Mouse (Mus musculus): ENCODE measurements at regions not wholly inside any gene's neighbourhood (a gene's known extent, or its start where the extent isn't known, plus 50 kb on each side); places are given as distances from the start of the nearest gene placed in this dataset.

GRCm38 (mm10) chr12:25300804-25301390 lies 204.0 kb upstream of the Id2 start:
- no peak for ATAC-seq (ENCODE audit: insufficient number of reproducible peaks, insufficient read depth, low FRiP score, low read depth)
- Histone ChIP-seq H3K4me1 (ENCODE audit: control insufficient read depth, insufficient read depth, low read length) (no peaks in the 10 kb centered on the region), H3K27me3 (ENCODE audit: control insufficient read depth, insufficient read depth, low read length) (no peaks in the 10 kb centered on the region), H3K36me3 (ENCODE audit: control insufficient read depth, insufficient read depth, low read length) (no peaks in the 10 kb centered on the region), H3K9ac (replicated peaks; ENCODE audit: low read depth, low read length) (no peak overlapping the region), H3K4me2 (replicated peaks; ENCODE audit: low read depth, low read length) (no peak overlapping the region), H3K4me3 (ENCODE audit: low read depth, low read length) (no peak overlapping the region), H3K9me3 (ENCODE audit: control insufficient read depth, low read depth, low read length) (no peaks in the 10 kb centered on the region), H3K27ac (ENCODE audit: low read length) (no peak overlapping the region)
- WGBS, result 66% methylated on average over 9 of the region's 9 CpGs

GRCm38 (mm10) chr12:25299603-25300471 lies 202.9 kb upstream of the Id2 start:
- Histone ChIP-seq H3K36me3 (ENCODE audit: control insufficient read depth, insufficient read depth, low read length) (no peaks in the 10 kb centered on the region), H3K27ac (ENCODE audit: low read length) (no peak overlapping the region), H3K4me1 (ENCODE audit: control insufficient read depth, insufficient read depth, low read length) (no peaks in the 10 kb centered on the region), H3K9ac (replicated peaks; ENCODE audit: low read depth, low read length) (no peak overlapping the region), H3K4me3 (ENCODE audit: low read depth, low read length) (no peak overlapping the region), H3K9me3 (ENCODE audit: control insufficient read depth, low read depth, low read length) (no peaks in the 10 kb centered on the region), H3K4me2 (replicated peaks; ENCODE audit: low read depth, low read length) (no peak overlapping the region), H3K27me3 (ENCODE audit: control insufficient read depth, insufficient read depth, low read length) (no peaks in the 10 kb centered on the region)
- WGBS, result 53% methylated on average over 11 of the region's 11 CpGs
- ATAC-seq (ENCODE audit: insufficient number of reproducible peaks, insufficient read depth, low FRiP score, low read depth), result no peak

GRCm38 (mm10) chr12:25298766-25299165 lies 201.8 kb upstream of the Id2 start:
- H3K9me3 ChIP-seq (ENCODE audit: control insufficient read depth, low read depth, low read length), result no peaks in the 10 kb centered on the region

GRCm38 (mm10) chr12:25297960-25298359 lies 201.0 kb upstream of the Id2 start:
- Histone ChIP-seq H3K9me3 (ENCODE audit: control insufficient read depth, low read depth, low read length) (no peaks in the 10 kb centered on the region), H3K36me3 (ENCODE audit: control insufficient read depth, insufficient read depth, low read length) (no peaks in the 10 kb centered on the region), H3K27ac (ENCODE audit: low read length) (no peak overlapping the region), H3K4me3 (ENCODE audit: low read depth, low read length) (no peak overlapping the region), H3K4me1 (ENCODE audit: control insufficient read depth, insufficient read depth, low read length) (no peaks in the 10 kb centered on the region), H3K4me2 (replicated peaks; ENCODE audit: low read depth, low read length) (no peak overlapping the region), H3K9ac (replicated peaks; ENCODE audit: low read depth, low read length) (no peak overlapping the region), H3K27me3 (ENCODE audit: control insufficient read depth, insufficient read depth, low read length) (no peaks in the 10 kb centered on the region)
- no peak for ATAC-seq (ENCODE audit: insufficient number of reproducible peaks, insufficient read depth, low FRiP score, low read depth)

More at GRCm38 (mm10) chr12:25298766-25299165, 201.8 kb upstream of the Id2 start:
- no peak for ATAC-seq (ENCODE audit: insufficient number of reproducible peaks, insufficient read depth, low FRiP score, low read depth)
- Histone ChIP-seq H3K36me3 (ENCODE audit: control insufficient read depth, insufficient read depth, low read length) (no peaks in the 10 kb centered on the region), H3K27ac (ENCODE audit: low read length) (no peak overlapping the region), H3K27me3 (ENCODE audit: control insufficient read depth, insufficient read depth, low read length) (no peaks in the 10 kb centered on the region), H3K4me3 (ENCODE audit: low read depth, low read length) (no peak overlapping the region), H3K4me1 (ENCODE audit: control insufficient read depth, insufficient read depth, low read length) (no peaks in the 10 kb centered on the region), H3K4me2 (replicated peaks; ENCODE audit: low read depth, low read length) (no peak overlapping the region), H3K9ac (replicated peaks; ENCODE audit: low read depth, low read length) (no peak overlapping the region)
- 89% methylated on average over 3 of the region's 3 CpGs for WGBS

- Histone ChIP-seq H3K36me3 (ENCODE audit: control insufficient read depth, insufficient read depth, low read length) (no peaks in the 10 kb centered on the region), H3K4me1 (ENCODE audit: control insufficient read depth, insufficient read depth, low read length) (no peaks in the 10 kb centered on the region), H3K9me3 (ENCODE audit: control insufficient read depth, low read depth, low read length) (no peaks in the 10 kb centered on the region), H3K4me3 (ENCODE audit: low read depth, low read length) (no peak overlapping the region), H3K27ac (ENCODE audit: low read length) (no peak overlapping the region), H3K27me3 (ENCODE audit: control insufficient read depth, insufficient read depth, low read length) (no peaks in the 10 kb centered on the region), H3K4me2 (replicated peaks; ENCODE audit: low read depth, low read length) (no peak overlapping the region), H3K9ac (replicated peaks; ENCODE audit: low read depth, low read length) (no peak overlapping the region)
- 90% methylated on average over 3 of the region's 3 CpGs for WGBS
- ATAC-seq (ENCODE audit: insufficient number of reproducible peaks, insufficient read depth, low FRiP score, low read depth), result no peak
Observed at GRCm38 (mm10) chr12:25296648-25297047, 199.7 kb upstream of the Id2 start.

- Histone ChIP-seq H3K36me3 (ENCODE audit: control insufficient read depth, insufficient read depth, low read length) (no peaks in the 10 kb centered on the region), H3K9ac (replicated peaks; ENCODE audit: low read depth, low read length) (no peak overlapping the region), H3K4me2 (replicated peaks; ENCODE audit: low read depth, low read length) (no peak overlapping the region), H3K27ac (ENCODE audit: low read length) (no peak overlapping the region), H3K4me1 (ENCODE audit: control insufficient read depth, insufficient read depth, low read length) (no peaks in the 10 kb centered on the region), H3K4me3 (ENCODE audit: low read depth, low read length) (no peak overlapping the region), H3K27me3 (ENCODE audit: control insufficient read depth, insufficient read depth, low read length) (no peaks in the 10 kb centered on the region), H3K9me3 (ENCODE audit: control insufficient read depth, low read depth, low read length) (no peaks in the 10 kb centered on the region)
- ATAC-seq (ENCODE audit: insufficient number of reproducible peaks, insufficient read depth, low FRiP score, low read depth), result no peak
- WGBS, result 52% methylated on average over 4 of the region's 4 CpGs
Observed at GRCm38 (mm10) chr12:25294179-25295025, 197.5 kb upstream of the Id2 start.

GRCm38 (mm10) chr12:25293470-25294178 lies 196.7 kb upstream of the Id2 start:
- Histone ChIP-seq H3K9me3 (ENCODE audit: control insufficient read depth, low read depth, low read length) (no peaks in the 10 kb centered on the region), H3K4me3 (ENCODE audit: low read depth, low read length) (no peak overlapping the region), H3K36me3 (ENCODE audit: control insufficient read depth, insufficient read depth, low read length) (no peaks in the 10 kb centered on the region), H3K4me1 (ENCODE audit: control insufficient read depth, insufficient read depth, low read length) (no peaks in the 10 kb centered on the region), H3K9ac (replicated peaks; ENCODE audit: low read depth, low read length) (no peak overlapping the region), H3K27ac (ENCODE audit: low read length) (no peak overlapping the region), H3K4me2 (replicated peaks; ENCODE audit: low read depth, low read length) (no peak overlapping the region), H3K27me3 (ENCODE audit: control insufficient read depth, insufficient read depth, low read length) (no peaks in the 10 kb centered on the region)
- WGBS, result 41% methylated on average over 6 of the region's 6 CpGs
- no peak for ATAC-seq (ENCODE audit: insufficient number of reproducible peaks, insufficient read depth, low FRiP score, low read depth)

GRCm38 (mm10) chr12:25289381-25289780 lies 192.4 kb upstream of the Id2 start:
- WGBS, result 90% methylated on average over 2 of the region's 2 CpGs
- Histone ChIP-seq H3K9me3 (ENCODE audit: control insufficient read depth, low read depth, low read length) (no peaks in the 10 kb centered on the region), H3K36me3 (ENCODE audit: control insufficient read depth, insufficient read depth, low read length) (no peaks in the 10 kb centered on the region), H3K4me1 (ENCODE audit: control insufficient read depth, insufficient read depth, low read length) (no peaks in the 10 kb centered on the region), H3K27me3 (ENCODE audit: control insufficient read depth, insufficient read depth, low read length) (no peaks in the 10 kb centered on the region), H3K4me3 (ENCODE audit: low read depth, low read length) (no peak overlapping the region), H3K4me2 (replicated peaks; ENCODE audit: low read depth, low read length) (no peak overlapping the region), H3K9ac (replicated peaks; ENCODE audit: low read depth, low read length) (no peak overlapping the region), H3K27ac (ENCODE audit: low read length) (no peak overlapping the region)
- no peak for ATAC-seq (ENCODE audit: insufficient number of reproducible peaks, insufficient read depth, low FRiP score, low read depth)
